Mouse (Mus musculus) urinary bladder, adult 18-20 months (tissue): Measurements from ENCODE around the gene Iffo1.

ENCODE experiments used
- DNase-seq, 2 experiments: peaks; one replicate each; pipeline ENCODE4 v3.0.0; 2022; ENCODE audit warnings: low spot score in 2 of 2, mixed read lengths in 2 of 2

Iffo1 gene

DNA sequence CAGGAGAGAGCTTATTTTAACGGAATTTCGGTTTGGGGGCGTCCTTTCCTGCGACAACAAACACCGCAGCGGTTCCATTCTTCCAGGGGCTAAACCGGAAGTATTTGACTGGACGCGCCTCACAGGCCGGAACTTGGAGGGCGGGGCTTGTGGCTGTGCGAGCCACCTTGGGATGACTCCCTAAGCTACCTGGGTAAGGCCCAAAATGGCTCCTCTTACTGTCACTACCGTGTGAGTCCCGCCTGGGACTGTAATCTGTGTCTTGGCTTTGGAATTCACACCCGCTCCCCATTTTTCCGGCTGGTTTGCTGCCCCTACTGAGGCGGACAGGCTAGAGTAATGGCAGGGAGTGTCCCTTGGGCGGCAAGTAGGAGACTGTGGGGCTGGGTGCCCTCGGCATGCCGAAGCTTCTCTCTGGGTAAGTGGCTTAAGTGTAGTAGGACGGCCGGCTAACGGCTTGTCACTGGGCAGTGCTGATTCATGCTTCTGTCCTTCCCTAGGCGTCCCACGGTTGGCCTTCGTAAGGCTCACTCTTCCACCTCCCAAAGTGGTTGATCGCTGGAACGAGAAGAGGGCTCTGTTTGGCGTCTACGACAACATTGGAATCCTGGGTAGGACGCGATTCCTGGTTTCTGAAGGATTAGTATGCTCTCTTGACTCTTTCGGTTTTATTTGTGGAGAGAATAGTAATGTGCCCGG lies 47.1 kb downstream of the Iffo1 start:
- DNase-seq, result peak; percentile 85 to 86

DNA sequence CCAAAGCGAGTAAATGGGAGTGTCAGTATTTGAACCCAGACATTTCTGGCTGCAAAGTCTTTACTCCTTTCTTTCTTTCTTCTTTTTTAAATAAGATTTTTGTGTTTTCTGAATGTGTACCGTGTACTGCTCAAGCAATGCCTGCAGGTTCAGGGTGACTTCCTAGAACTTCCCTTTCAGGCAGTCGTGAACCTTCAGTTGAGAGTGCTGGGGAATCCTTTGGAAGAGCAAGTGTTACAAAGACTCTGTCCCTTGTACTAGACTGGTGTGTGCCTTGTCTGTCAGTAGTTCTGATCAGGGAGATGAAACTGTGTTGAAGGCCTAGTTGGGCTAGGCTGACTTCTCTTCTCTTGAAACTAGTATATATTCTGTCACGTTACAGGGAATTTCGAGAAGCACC lies 47.8 kb downstream of the Iffo1 start:
- no peak for DNase-seq

DNA sequence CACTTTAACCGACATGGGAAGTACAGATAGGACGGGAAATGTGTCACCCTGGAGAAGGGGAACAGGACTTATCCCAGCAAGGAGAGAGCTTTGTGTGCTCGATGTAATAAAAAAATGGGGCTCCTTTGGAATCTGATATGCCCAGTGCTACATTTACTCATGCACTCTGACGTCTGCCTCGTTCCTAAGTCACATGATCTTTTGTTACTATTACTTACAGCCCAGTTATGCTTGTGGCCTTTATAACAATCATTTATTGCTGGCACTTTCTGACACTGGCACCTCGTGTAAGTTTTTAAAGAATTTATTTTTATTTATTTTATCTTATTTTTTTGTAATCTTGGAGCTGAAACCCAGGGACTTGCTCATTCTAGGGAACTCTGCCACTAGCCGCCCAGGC lies 48.3 kb downstream of the Iffo1 start:
- no peak for DNase-seq

DNA sequence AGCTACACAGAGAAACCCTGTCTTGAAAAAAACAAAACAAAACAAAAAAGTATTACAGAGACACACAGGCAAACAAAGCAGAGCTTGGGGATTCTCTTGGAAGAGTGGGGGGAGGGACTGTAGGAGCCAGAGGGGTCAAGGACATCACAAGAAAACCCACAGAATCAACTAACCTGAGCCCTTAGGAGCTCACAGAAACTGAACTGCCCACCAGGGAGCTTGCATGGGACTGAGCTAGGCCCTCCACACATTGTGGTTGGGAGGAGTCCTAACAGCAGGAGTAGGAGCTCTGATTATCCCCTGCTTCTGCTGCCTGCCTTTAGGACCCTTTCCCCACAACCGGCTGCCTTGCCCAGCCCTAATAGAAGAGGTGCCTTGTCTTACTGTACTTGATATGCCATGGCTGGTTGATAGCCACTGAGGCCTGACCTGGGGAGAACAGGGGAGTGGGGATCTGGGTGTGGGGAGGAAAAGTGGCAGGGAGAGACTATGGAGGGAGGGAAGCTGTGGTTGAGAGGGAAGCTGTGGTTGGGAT lies 50.6 kb downstream of the Iffo1 start:
- no peak for DNase-seq

DNA sequence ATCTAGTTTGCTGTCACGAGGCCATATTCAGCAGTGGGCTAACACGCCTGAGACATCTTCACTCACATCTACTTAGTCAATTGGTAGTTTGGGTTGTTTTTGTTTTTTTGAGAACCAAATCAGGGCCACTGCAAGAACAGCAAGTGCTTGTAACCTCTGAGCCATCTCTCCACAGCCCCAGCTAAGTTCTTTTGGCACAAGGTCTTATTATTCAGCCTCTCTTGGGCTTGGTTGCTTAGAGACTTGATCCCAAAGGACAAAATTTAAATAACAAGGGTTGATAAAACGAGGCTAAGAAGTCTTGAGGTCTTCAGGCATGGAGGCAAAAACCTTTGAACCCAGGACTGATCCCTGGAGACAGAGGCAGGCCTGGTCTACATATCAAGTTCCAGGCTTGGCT lies 51.3 kb downstream of the Iffo1 start:
- no peak for DNase-seq

DNA sequence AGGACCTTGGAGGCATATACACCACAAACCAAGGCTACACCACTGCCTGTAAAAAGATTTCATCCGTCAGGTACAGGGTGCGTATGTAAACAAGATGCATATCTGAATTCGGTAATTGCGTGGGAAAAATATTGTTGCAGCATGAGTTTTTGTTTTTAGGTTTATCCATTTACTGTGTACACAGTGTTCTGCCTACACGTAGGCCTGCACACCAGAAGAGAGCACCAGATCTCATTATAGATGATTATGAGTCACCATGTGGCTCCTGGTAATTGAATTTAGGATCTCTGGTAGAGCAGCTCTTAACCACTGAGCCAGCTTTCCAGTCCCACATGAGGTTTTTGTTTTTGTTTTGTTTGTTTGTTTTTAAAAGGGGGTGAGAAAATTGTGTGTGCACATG lies 52.1 kb downstream of the Iffo1 start:
- DNase-seq, result no peak

DNA sequence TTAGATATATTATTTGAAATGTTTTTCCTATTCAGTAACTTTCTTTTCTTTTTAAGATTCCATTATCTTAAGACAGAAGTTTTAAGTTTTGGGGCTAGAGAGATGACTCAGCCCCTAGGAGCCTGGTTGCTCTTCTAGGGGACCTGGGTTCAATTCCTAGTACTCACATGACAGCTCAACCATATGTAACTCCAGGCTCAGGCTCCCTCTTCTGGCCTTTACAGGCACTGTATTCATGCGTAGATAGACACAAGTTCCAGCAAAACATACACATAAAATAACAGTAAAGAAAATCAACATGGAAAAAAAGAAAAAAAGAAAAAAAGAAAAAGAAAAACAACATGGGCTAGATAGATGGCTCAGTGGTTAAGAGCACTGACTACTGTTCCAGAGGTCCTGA lies 65.4 kb downstream of the Iffo1 start:
- no peak for DNase-seq
